Mouse (Mus musculus): Measurements from ENCODE around the gene Plekha5.

GRCm38 (mm10) chr6:140611893-140612473 is 188.1 kb downstream of the Plekha5 start:
- TF ChIP-seq CHD2 (IDR thresholded peaks at IDR 0.05; ENCODE audit: low read depth, low read length) (no peak), ZNF384 (IDR thresholded peaks at IDR 0.05; ENCODE audit: low read depth, low read length) (no peak), ZC3H11A (IDR thresholded peaks at IDR 0.05; ENCODE audit: borderline replicate concordance, low read depth, low read length) (no peak)

Measured in ES-E14 (cell line).